Mouse (Mus musculus) kidney, embryonic 15.5 days (tissue): ENCODE data around the gene Rgma. TPM values are rescaled to one million over a fixed set of nuclear protein-coding genes. Genes with fewer than 3 reads are reported as not detected.

Experiments
- ATAC-seq: fragments of 200-750 bp; cut with Nextera tagmentation; replicated peaks from 2 replicates; pipeline ENCODE4 v1.8.0; 2017; ENCODE audit warnings: moderate TSS enrichment; ENCODE audit not compliant: low FRiP score
- H3K27ac ChIP-seq: fragments of 300-500 bp; sonication (generic); 2 replicates; pipeline ENCODE4 v1.5.1; 2015; ENCODE audit warnings: mild to moderate bottlenecking, inconsistent platforms
- H3K27me3 ChIP-seq: fragments of 300-500 bp; sonication (generic); 2 replicates; pipeline ENCODE4 v1.6.1; 2015; ENCODE audit warnings: inconsistent platforms
- H3K36me3 ChIP-seq: fragments of 300-500 bp; sonication (generic); 2 replicates; pipeline ENCODE4 v1.6.1; 2015; ENCODE audit warnings: inconsistent platforms
- H3K4me1 ChIP-seq: fragments of 300-500 bp; sonication (generic); 2 replicates; pipeline ENCODE4 v1.6.1; 2015; ENCODE audit warnings: inconsistent platforms
- H3K4me2 ChIP-seq: fragments of 300-500 bp; sonication (generic); 2 replicates; pipeline ENCODE4 v1.6.1; 2015; ENCODE audit warnings: moderate library complexity, mild to moderate bottlenecking, inconsistent platforms
- H3K4me3 ChIP-seq: fragments of 300-500 bp; sonication (generic); replicated peaks from 2 replicates; pipeline ENCODE4 v1.5.1; 2015; ENCODE audit warnings: mild to moderate bottlenecking, inconsistent platforms
- H3K9ac ChIP-seq: fragments of 300-500 bp; sonication (generic); 2 replicates; pipeline ENCODE4 v1.6.1; 2015; ENCODE audit warnings: mild to moderate bottlenecking, inconsistent platforms
- H3K9me3 ChIP-seq: fragments of 300-500 bp; sonication (generic); replicated peaks from 2 replicates; pipeline ENCODE4 v1.6.1; 2016; ENCODE audit warnings: inconsistent platforms
- WGBS: fragments of 180-500 bp; shearing (Covaris S2); methylation state at CpG from one replicate; pipeline ENCODE4 v1.1.7; 2015; ENCODE audit warnings: mixed read lengths; 5-methylcytosine and 5-hydroxymethylcytosine counted together
- polyA plus RNA-seq: library from polyadenylated mRNA; unstranded; fragments of >200 nt; fragmentation: Nextera tagmentation; extraction: Ambion mirVana; gene quantifications from 2 replicates; pipeline ENCODE4 v1.2.1, GENCODE M21; 2015

Gene Rgma
- polyA plus RNA-seq, 1 experiment from 2014 or later, result 13.7 TPM

GRCm38 (mm10) chr7:73374727-73375126, 582 bp upstream of the Rgma start:
- peaks cover 86% of the 10 kb centered on the region for H3K27me3 ChIP-seq
- H3K4me1 ChIP-seq, result peaks cover 36% of the 10 kb centered on the region
- no peak overlapping the region for H3K27ac ChIP-seq
- no peak overlapping the region for H3K9ac ChIP-seq
- peak overlapping the region; percentile 62 for H3K4me3 ChIP-seq
- ATAC-seq, result peak; percentile 57
- H3K4me2 ChIP-seq, result peak overlapping the region; percentile 100
- WGBS, result under 1% methylated on average over 14 of the region's 14 CpGs
- no peaks in the 10 kb centered on the region for H3K36me3 ChIP-seq
- no peaks in the 10 kb centered on the region for H3K9me3 ChIP-seq

DNA sequence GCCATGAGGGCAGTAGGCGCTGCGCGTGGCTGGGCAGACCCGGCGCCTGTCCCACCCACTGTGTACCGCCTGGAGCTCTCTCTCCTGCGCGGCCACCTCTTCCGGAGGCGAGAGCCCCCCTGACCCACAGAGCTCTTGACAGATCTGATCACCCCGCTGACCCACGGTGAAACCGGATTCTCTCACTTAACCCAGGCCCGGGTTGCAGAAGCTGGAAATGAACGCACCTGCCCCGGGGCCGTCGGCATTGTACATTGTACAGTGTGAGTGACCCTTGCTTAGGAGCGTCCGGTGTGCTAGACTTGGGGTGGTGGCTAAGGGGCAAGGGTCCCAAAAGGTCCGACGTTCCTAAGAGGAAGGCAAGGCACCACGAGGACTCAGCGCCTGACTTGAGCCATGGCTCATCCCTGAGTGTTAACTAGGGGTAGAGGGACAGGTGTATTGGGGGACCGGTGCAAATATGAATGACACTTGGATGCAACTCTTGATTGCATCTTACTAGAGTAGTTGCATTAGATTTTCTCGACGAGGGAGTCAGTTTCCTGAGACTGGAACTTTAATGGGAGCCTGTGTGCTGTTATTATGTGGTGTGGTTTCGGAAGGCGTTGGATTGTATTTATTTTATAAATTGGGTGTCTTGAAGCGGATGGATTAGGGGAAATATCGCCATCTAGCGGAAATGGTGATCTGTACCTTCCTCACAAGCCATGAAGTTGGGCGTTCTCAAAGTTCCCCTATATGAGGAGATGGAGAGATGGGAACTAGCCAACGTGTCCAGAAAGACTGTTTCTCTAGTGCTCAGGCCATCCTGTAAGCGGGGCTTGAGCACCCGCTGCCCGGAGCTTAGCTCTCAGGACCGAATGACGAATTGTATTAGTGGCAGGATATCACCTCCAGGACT, 1.0 kb downstream of the Rgma start:
- Histone ChIP-seq H3K9ac (peak overlapping the region; percentile 52; the same call in 1 of the 2 replicates), H3K9me3 (no peaks in the 10 kb centered on the region), H3K36me3 (no peaks in the 10 kb centered on the region), H3K27me3 (peaks cover 76% of the 10 kb centered on the region), H3K4me2 (peak overlapping the region; percentile 100), H3K27ac (peak overlapping the region; percentile 19), H3K4me1 (peaks cover 36% of the 10 kb centered on the region), H3K4me3 (peak overlapping the region; percentile 62)
- WGBS, result under 1% methylated on average over 39 of the region's 39 CpGs
- peak; percentile 33 for ATAC-seq

DNA sequence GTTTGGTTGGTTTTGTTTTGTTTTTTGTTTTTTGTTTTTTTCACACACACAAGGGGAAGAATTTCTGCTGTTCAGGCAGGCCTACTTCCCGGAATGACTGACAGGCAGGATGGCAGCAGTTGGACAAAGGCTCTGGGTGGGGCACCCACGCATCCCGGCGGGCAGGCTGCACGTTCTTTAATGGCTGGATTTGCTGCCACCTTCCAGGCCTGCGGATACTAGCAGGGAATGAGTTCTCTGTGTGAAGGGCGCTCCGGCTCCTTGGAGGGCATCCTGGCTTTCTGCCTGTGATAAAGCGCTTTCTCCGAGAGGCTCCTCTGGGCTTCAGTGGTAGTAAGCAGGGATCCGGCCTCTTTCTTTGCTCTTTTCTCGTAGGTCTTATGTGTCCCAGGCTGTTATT, 2.0 kb downstream of the Rgma start:
- Histone ChIP-seq H3K27me3 (peaks cover 68% of the 10 kb centered on the region), H3K27ac (no peak overlapping the region), H3K4me3 (no peak overlapping the region), H3K9ac (no peak overlapping the region), H3K4me1 (peaks cover 29% of the 10 kb centered on the region), H3K9me3 (no peaks in the 10 kb centered on the region), H3K4me2 (peak overlapping the region; percentile 100; the same call in 1 of the 2 replicates), H3K36me3 (no peaks in the 10 kb centered on the region)
- ATAC-seq, result no peak
- 61% methylated on average over 12 of the region's 12 CpGs for WGBS

DNA sequence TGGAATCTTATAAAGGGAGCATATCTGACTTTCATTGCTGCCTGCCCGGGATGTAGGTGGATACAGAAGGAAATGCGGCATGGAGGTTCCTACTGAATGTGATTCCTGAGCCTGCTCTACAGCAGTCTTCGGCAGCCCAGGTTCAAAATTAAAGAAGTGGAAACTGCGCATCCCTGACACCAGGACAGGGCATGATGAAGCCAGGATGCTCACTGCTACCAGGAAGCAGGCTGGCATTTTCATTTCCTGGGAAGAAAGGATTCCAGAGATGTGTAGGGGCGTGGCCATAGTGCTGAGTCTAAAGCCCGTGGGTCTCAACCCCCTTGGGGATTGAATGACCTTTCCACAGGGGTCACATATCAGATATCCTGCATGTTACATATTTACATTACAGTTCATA, 2.7 kb downstream of the Rgma start:
- Histone ChIP-seq H3K4me1 (peaks cover 22% of the 10 kb centered on the region), H3K27me3 (peaks cover 60% of the 10 kb centered on the region), H3K36me3 (no peaks in the 10 kb centered on the region), H3K4me2 (no peak overlapping the region), H3K9ac (no peak overlapping the region), H3K9me3 (no peaks in the 10 kb centered on the region), H3K27ac (no peak overlapping the region), H3K4me3 (no peak overlapping the region)
- WGBS, result 76% methylated on average over 6 of the region's 6 CpGs
- ATAC-seq, result no peak

DNA sequence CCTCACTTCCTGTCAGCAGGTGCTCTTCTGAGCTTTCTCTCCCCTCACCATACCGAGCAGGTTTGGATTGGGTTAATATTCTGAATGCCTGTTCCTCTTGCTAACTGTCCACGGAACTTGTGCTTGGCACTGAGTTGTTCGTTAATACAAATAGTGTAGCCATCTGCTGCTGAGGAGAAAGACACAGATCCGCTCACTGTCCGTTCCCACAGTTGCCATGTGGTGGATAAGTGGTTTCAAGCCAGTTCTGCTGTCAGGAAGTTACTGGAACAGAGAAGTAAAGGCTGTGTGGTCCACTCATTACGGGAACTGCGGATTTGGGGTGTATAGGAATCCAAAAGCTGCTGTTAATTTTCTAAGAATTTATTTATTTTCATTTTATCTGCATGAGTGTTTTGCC, 7.5 kb downstream of the Rgma start:
- no peak overlapping the region for H3K4me2 ChIP-seq
- peaks cover 16% of the 10 kb centered on the region for H3K27me3 ChIP-seq
- no peaks in the 10 kb centered on the region for H3K36me3 ChIP-seq
- no peak for ATAC-seq
- H3K4me1 ChIP-seq, result no peaks in the 10 kb centered on the region
- H3K9me3 ChIP-seq, result no peaks in the 10 kb centered on the region
- no peak overlapping the region for H3K4me3 ChIP-seq
- H3K9ac ChIP-seq, result no peak overlapping the region
- H3K27ac ChIP-seq, result no peak overlapping the region
- 79% methylated on average over 7 of the region's 7 CpGs for WGBS

DNA sequence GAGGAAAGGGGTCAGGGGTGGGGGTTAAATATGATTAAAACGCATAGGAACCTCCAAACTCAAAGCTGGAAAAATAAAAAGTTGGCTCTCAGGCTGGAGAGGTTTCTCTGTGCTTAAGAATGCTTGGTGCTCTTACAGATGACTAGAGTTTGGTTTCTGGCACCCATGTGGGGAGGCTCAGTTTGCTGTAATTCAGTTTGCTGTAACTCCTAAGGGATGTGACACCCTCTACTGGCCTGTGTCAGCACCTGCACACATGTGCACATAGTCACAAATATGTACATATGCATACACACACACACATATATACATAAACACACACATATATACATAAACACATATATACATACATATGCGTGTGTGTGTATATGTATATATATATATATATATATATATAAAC, 13.6 kb downstream of the Rgma start:
- WGBS, result 69% methylated on average over 2 of the region's 2 CpGs
- H3K9me3 ChIP-seq, result no peaks in the 10 kb centered on the region
- no peak overlapping the region for H3K4me2 ChIP-seq
- H3K36me3 ChIP-seq, result no peaks in the 10 kb centered on the region
- no peak overlapping the region for H3K4me3 ChIP-seq
- no peak overlapping the region for H3K9ac ChIP-seq
- H3K27me3 ChIP-seq, result peaks cover 8% of the 10 kb centered on the region; the same call in 1 of the 2 replicates
- ATAC-seq, result no peak
- H3K27ac ChIP-seq, result no peak overlapping the region
- peaks cover 31% of the 10 kb centered on the region for H3K4me1 ChIP-seq

DNA sequence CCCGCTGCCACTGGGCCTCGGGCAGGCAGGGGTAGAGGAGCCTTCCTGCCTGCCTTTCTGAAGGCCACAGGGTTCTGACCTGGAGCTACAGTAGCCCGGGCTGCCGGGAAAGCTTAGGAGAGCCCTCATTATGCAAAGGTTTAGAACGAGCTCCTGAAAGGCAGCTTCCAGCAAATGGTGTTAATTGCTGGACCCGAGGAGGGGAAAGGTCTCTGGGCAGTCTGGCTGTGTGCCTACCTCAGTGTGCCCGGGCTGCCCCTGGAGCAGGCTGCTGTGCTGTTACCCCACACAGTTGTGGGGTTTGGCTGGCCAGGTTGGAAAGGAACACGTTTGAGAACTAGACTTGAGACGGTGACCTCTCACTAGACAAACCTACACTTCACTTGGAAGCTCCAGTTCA, 14.1 kb downstream of the Rgma start:
- peak overlapping the region; percentile 66 for H3K27ac ChIP-seq
- peak overlapping the region; percentile 91 for H3K4me2 ChIP-seq
- peak overlapping the region; percentile 89; the same call in 1 of the 2 replicates for H3K9ac ChIP-seq
- 14% methylated on average over 9 of the region's 9 CpGs for WGBS
- no peaks in the 10 kb centered on the region for H3K9me3 ChIP-seq
- H3K4me1 ChIP-seq, result peaks cover 35% of the 10 kb centered on the region
- no peaks in the 10 kb centered on the region for H3K36me3 ChIP-seq
- H3K27me3 ChIP-seq, result peaks cover 8% of the 10 kb centered on the region; the same call in 1 of the 2 replicates
- ATAC-seq, result no peak
- H3K4me3 ChIP-seq, result peak overlapping the region; percentile 74

- peak overlapping the region; percentile 79 for H3K27ac ChIP-seq
- no peaks in the 10 kb centered on the region for H3K9me3 ChIP-seq
- no peak for ATAC-seq
- peaks cover 8% of the 10 kb centered on the region; the same call in 1 of the 2 replicates for H3K27me3 ChIP-seq
- under 1% methylated on average over 15 of the region's 15 CpGs for WGBS
- H3K36me3 ChIP-seq, result no peaks in the 10 kb centered on the region
- H3K4me3 ChIP-seq, result peak overlapping the region; percentile 74
- H3K4me2 ChIP-seq, result peak overlapping the region; percentile 91
- H3K9ac ChIP-seq, result peak overlapping the region; percentile 89; the same call in 1 of the 2 replicates
- peaks cover 39% of the 10 kb centered on the region for H3K4me1 ChIP-seq
Observed at GRCm38 (mm10) chr7:73389871-73390294, 14.6 kb downstream of the Rgma start.

DNA sequence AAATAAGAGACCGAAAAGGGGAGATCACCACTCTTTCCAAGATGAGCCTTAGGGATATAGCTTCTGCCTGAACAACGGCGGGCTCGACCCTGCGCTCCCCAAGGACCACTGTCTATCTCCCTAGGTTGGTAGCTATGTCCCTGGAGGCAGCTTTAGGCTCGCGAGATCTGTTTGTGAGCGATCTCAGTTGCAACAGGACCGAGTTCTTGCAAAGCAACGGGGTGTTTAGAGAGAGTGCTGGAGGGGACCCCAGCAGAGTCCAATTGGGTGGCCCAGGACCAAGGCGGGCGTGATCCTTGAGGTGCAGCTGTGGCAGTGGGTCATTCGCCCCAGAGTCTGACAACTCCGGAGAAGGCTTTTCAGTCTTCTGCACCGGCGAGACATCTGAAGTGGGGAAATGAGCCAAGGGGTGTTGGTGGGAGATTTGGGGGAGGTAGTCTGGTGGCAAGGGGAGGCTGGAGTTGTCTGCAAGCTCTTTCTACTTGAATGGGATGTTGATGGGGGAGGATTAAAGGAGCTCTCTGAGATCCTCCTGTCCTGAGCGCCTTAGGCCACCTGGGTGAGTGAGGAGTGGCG, 15.2 kb downstream of the Rgma start:
- Histone ChIP-seq H3K9ac (peak overlapping the region; percentile 89), H3K27ac (peak overlapping the region; percentile 79), H3K27me3 (peaks cover 8% of the 10 kb centered on the region; the same call in 1 of the 2 replicates), H3K4me3 (peak overlapping the region; percentile 74), H3K4me1 (peaks cover 43% of the 10 kb centered on the region), H3K4me2 (peak overlapping the region; percentile 91), H3K36me3 (no peaks in the 10 kb centered on the region), H3K9me3 (no peaks in the 10 kb centered on the region)
- ATAC-seq, result peak; percentile 47
- 3% methylated on average over 18 of the region's 18 CpGs for WGBS

DNA sequence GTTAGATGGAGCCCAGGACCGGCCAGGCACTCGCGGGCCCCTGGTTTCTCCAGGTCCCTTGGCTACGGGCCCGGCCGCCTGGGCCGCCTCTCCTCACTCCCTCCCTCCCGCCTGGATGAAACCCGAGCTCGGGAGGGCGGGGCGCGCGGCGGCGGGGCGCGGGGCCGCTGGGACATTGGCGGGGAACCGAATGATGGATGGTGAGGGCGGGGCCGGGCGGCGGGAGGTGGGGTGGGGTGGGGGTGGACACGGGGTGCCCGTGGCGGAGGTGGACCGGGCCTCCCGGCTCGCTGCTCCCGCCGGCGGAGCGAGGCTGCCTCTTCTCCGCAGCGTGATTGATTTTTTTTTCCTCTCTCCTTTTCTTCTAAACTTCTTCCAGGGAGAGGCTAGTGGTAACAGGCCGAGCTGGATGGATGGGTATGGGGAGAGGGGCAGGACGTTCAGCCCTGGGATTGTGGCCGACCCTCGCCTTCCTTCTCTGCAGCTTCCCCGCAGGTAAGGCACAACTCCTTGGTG, 15.8 kb downstream of the Rgma start:
- peak overlapping the region; percentile 95 for H3K27ac ChIP-seq
- peaks cover 47% of the 10 kb centered on the region for H3K4me1 ChIP-seq
- under 1% methylated on average over 37 of the region's 42 CpGs for WGBS
- peak overlapping the region; percentile 89 for H3K9ac ChIP-seq
- H3K4me3 ChIP-seq, result peak overlapping the region; percentile 74
- H3K27me3 ChIP-seq, result peaks cover 8% of the 10 kb centered on the region; the same call in 1 of the 2 replicates
- no peaks in the 10 kb centered on the region for H3K9me3 ChIP-seq
- no peaks in the 10 kb centered on the region for H3K36me3 ChIP-seq
- peak; percentile 89 for ATAC-seq
- peak overlapping the region; percentile 91 for H3K4me2 ChIP-seq

- Histone ChIP-seq H3K4me3 (peak overlapping the region; percentile 74), H3K9ac (peak overlapping the region; percentile 89), H3K27me3 (peaks cover 13% of the 10 kb centered on the region), H3K4me1 (peaks cover 53% of the 10 kb centered on the region), H3K9me3 (no peaks in the 10 kb centered on the region), H3K4me2 (peak overlapping the region; percentile 91), H3K27ac (peak overlapping the region; percentile 95), H3K36me3 (no peaks in the 10 kb centered on the region)
- under 1% methylated on average over 39 of the region's 39 CpGs for WGBS
- peak; percentile 34 for ATAC-seq
Observed at GRCm38 (mm10) chr7:73391518-73392321, 16.4 kb downstream of the Rgma start.
